Mouse (Mus musculus) hindbrain, embryonic 15.5 days (tissue): ENCODE data around the gene Ndufa10. TPM values are rescaled to one million over a fixed set of nuclear protein-coding genes. Genes with fewer than 3 reads are reported as not detected.
"Not testable (repeated sequence)": the region's sequence is repeated elsewhere in the genome, so short reads cannot be mapped to it uniquely, and the experiment has no call there.

Experiments
- ATAC-seq: fragments of 200-750 bp; cut with Nextera tagmentation; 2 replicates; pipeline ENCODE4 v1.8.0; 2017; ENCODE audit warnings: low read depth, moderate number of reproducible peaks, moderate TSS enrichment; ENCODE audit not compliant: low FRiP score
- H3K27ac ChIP-seq: fragments of 300-500 bp; sonication (generic); replicated peaks from 2 replicates; pipeline ENCODE4 v1.5.1; 2015; ENCODE audit warnings: mild to moderate bottlenecking, inconsistent platforms
- H3K27me3 ChIP-seq: fragments of 300-500 bp; sonication (generic); 2 replicates; pipeline ENCODE4 v1.6.1; 2015; ENCODE audit warnings: control low read depth, inconsistent platforms
- H3K36me3 ChIP-seq: fragments of 300-500 bp; sonication (generic); 2 replicates; pipeline ENCODE4 v1.6.1; 2015; ENCODE audit warnings: control low read depth, inconsistent platforms
- H3K4me1 ChIP-seq: fragments of 300-500 bp; sonication (generic); replicated peaks from 2 replicates; pipeline ENCODE4 v1.6.1; 2015; ENCODE audit warnings: control low read depth, inconsistent platforms
- H3K4me2 ChIP-seq: fragments of 300-500 bp; sonication (generic); 2 replicates; pipeline ENCODE4 v1.6.1; 2015; ENCODE audit warnings: moderate library complexity, mild to moderate bottlenecking, inconsistent platforms
- H3K4me3 ChIP-seq: fragments of 300-500 bp; sonication (generic); 2 replicates; pipeline ENCODE4 v1.5.1; 2015; ENCODE audit warnings: mild to moderate bottlenecking, inconsistent platforms
- H3K9ac ChIP-seq: fragments of 300-500 bp; sonication (generic); 2 replicates; pipeline ENCODE4 v1.6.1; 2015; ENCODE audit warnings: inconsistent platforms
- H3K9me3 ChIP-seq: fragments of 300-500 bp; sonication (generic); 2 replicates; pipeline ENCODE4 v1.6.1; 2016; ENCODE audit warnings: control low read depth, inconsistent platforms
- WGBS: fragments of 180-500 bp; shearing (Covaris S2); methylation state at CpG from one replicate; pipeline ENCODE4 v1.1.7; 2015; 5-methylcytosine and 5-hydroxymethylcytosine counted together
- polyA plus RNA-seq: library from polyadenylated mRNA; unstranded; fragments of >200 nt; fragmentation: Nextera tagmentation; extraction: Ambion mirVana; gene quantifications from 2 replicates; pipeline ENCODE4 v1.2.1, GENCODE M21; 2015

Ndufa10 gene
- 314 and 315 TPM in 2 replicates for polyA plus RNA-seq

- H3K9ac ChIP-seq, result peak within 1 kb of the TSS; percentile 98
- under 1% methylated on average over 67 of the region's 67 CpGs for WGBS
- no peaks in the 10 kb centered on the region for H3K9me3 ChIP-seq
- H3K36me3 ChIP-seq, result peaks cover 24% of the 10 kb centered on the region
- peaks cover 3% of the 10 kb centered on the region; the same call in 1 of the 2 replicates for H3K27me3 ChIP-seq
- H3K4me1 ChIP-seq, result peaks cover 22% of the 10 kb centered on the region
- peak within 1 kb of the TSS; percentile 79 for H3K27ac ChIP-seq
- H3K4me2 ChIP-seq, result peak within 1 kb of the TSS; percentile 100
- peak; percentile 92 for ATAC-seq
- H3K4me3 ChIP-seq, result peak within 1 kb of the TSS; percentile 78
Measured at GRCm38 (mm10) chr1:92473165-92474041, at the start of gene Ndufa10. TSS of gene Ndufa10 (minus strand) at chr1:92473860.

- WGBS, result 18% methylated on average over 10 of the region's 10 CpGs
- no peak overlapping the region for H3K4me3 ChIP-seq
- no peak overlapping the region for H3K27ac ChIP-seq
- H3K9me3 ChIP-seq, result no peaks in the 10 kb centered on the region
- H3K36me3 ChIP-seq, result no peaks in the 10 kb centered on the region
- H3K9ac ChIP-seq, result no peak overlapping the region
- ATAC-seq, result peak; percentile 59; the same call in 1 of the 2 replicates
- H3K4me2 ChIP-seq, result peak overlapping the region; percentile 38
- H3K27me3 ChIP-seq, result no peaks in the 10 kb centered on the region
- H3K4me1 ChIP-seq, result peaks cover 5% of the 10 kb centered on the region; the same call in 1 of the 2 replicates
Measured at GRCm38 (mm10) chr1:92521376-92521775, 47.7 kb upstream of the Ndufa10 start.

- no peak overlapping the region for H3K27ac ChIP-seq
- no peak for ATAC-seq
- peaks cover 5% of the 10 kb centered on the region; the same call in 1 of the 2 replicates for H3K4me1 ChIP-seq
- H3K9me3 ChIP-seq, result no peaks in the 10 kb centered on the region
- H3K27me3 ChIP-seq, result no peaks in the 10 kb centered on the region
- WGBS, result 85% methylated on average over 6 of the region's 6 CpGs
- H3K4me3 ChIP-seq, result no peak overlapping the region
- no peak overlapping the region for H3K4me2 ChIP-seq
- H3K36me3 ChIP-seq, result no peaks in the 10 kb centered on the region
- H3K9ac ChIP-seq, result no peak overlapping the region
Measured at GRCm38 (mm10) chr1:92519046-92519445, 45.4 kb upstream of the Ndufa10 start.

GRCm38 (mm10) chr1:92518561-92518960, 44.9 kb upstream of the Ndufa10 start, which contains the start of gene Olfr1414:
TSS of gene Olfr1414 (minus strand) at chr1:92518661.
- Histone ChIP-seq H3K9me3 (no peaks in the 10 kb centered on the region), H3K27ac (no peak within 1 kb of the TSS), H3K27me3 (no peaks in the 10 kb centered on the region), H3K4me2 (no peak within 1 kb of the TSS), H3K4me3 (no peak within 1 kb of the TSS), H3K9ac (no peak within 1 kb of the TSS), H3K4me1 (peaks cover 5% of the 10 kb centered on the region; the same call in 1 of the 2 replicates), H3K36me3 (no peaks in the 10 kb centered on the region)
- no peak for ATAC-seq
- 91% methylated on average over 3 of the region's 3 CpGs for WGBS

GRCm38 (mm10) chr1:92515390-92515789, 41.7 kb upstream of the Ndufa10 start:
- Histone ChIP-seq H3K36me3 (no peaks in the 10 kb centered on the region), H3K27me3 (no peaks in the 10 kb centered on the region), H3K4me3 (no peak overlapping the region), H3K27ac (no peak overlapping the region), H3K4me2 (no peak overlapping the region), H3K4me1 (no peaks in the 10 kb centered on the region), H3K9me3 (no peaks in the 10 kb centered on the region), H3K9ac (no peak overlapping the region)
- 91% methylated on average over 11 of the region's 11 CpGs for WGBS
- ATAC-seq, result no peak

GRCm38 (mm10) chr1:92511646-92512045, 38.0 kb upstream of the Ndufa10 start:
- H3K4me2 ChIP-seq, H3K36me3 ChIP-seq, H3K4me3 ChIP-seq, H3K27ac ChIP-seq, ATAC-seq, H3K27me3 ChIP-seq, H3K9me3 ChIP-seq, H3K4me1 ChIP-seq, H3K9ac ChIP-seq: not testable (repeated sequence)
- WGBS, result 80% methylated on average over 5 of the region's 5 CpGs

- Histone ChIP-seq H3K27me3 (no peaks in the 10 kb centered on the region), H3K36me3 (no peaks in the 10 kb centered on the region), H3K9ac (no peak within 1 kb of the TSS), H3K27ac (no peak within 1 kb of the TSS), H3K4me1 (no peaks in the 10 kb centered on the region), H3K4me3 (no peak within 1 kb of the TSS), H3K4me2 (no peak within 1 kb of the TSS), H3K9me3 (no peaks in the 10 kb centered on the region)
- ATAC-seq, result no peak
- 83% methylated on average over 2 of the region's 2 CpGs for WGBS
Measured at GRCm38 (mm10) chr1:92496001-92496400, 22.3 kb upstream of the Ndufa10 start, which contains the start of gene Olfr1415. TSS of gene Olfr1415 (minus strand) at chr1:92496101.

GRCm38 (mm10) chr1:92485013-92485412, 11.4 kb upstream of the Ndufa10 start, which contains the start of gene Olfr1416:
TSS of gene Olfr1416 (minus strand) at chr1:92485113.
- Histone ChIP-seq H3K9ac (no peak within 1 kb of the TSS), H3K27me3 (no peaks in the 10 kb centered on the region), H3K4me3 (no peak within 1 kb of the TSS), H3K36me3 (no peaks in the 10 kb centered on the region), H3K4me1 (no peaks in the 10 kb centered on the region), H3K4me2 (no peak within 1 kb of the TSS), H3K27ac (no peak within 1 kb of the TSS), H3K9me3 (no peaks in the 10 kb centered on the region)
- ATAC-seq, result no peak

- Histone ChIP-seq H3K9ac (peak overlapping the region; percentile 58), H3K9me3 (no peaks in the 10 kb centered on the region), H3K36me3 (peaks cover 17% of the 10 kb centered on the region), H3K27ac (peak overlapping the region; percentile 61), H3K4me2 (peak overlapping the region; percentile 100), H3K4me3 (peak overlapping the region; percentile 78), H3K27me3 (peaks cover 3% of the 10 kb centered on the region; the same call in 1 of the 2 replicates), H3K4me1 (peaks cover 22% of the 10 kb centered on the region)
- 7% methylated on average over 10 of the region's 10 CpGs for WGBS
- peak; percentile 42 for ATAC-seq
Measured at GRCm38 (mm10) chr1:92474066-92474578, 462 bp upstream of the Ndufa10 start.

- 91% methylated on average over 4 of the region's 4 CpGs for WGBS
- no peaks in the 10 kb centered on the region for H3K9me3 ChIP-seq
Measured at GRCm38 (mm10) chr1:92468891-92469290, 4.8 kb downstream of the Ndufa10 start.

GRCm38 (mm10) chr1:92458416-92458815, 15.2 kb downstream of the Ndufa10 start:
- H3K4me1 ChIP-seq, result no peaks in the 10 kb centered on the region
- no peak overlapping the region for H3K4me2 ChIP-seq
- no peak for ATAC-seq
- H3K36me3 ChIP-seq, result peaks cover 80% of the 10 kb centered on the region
- H3K4me3 ChIP-seq, result no peak overlapping the region
- no peak overlapping the region for H3K27ac ChIP-seq
- H3K27me3 ChIP-seq, result no peaks in the 10 kb centered on the region
- no peaks in the 10 kb centered on the region for H3K9me3 ChIP-seq
- 87% methylated on average over 6 of the region's 6 CpGs for WGBS
- H3K9ac ChIP-seq, result no peak overlapping the region

More at GRCm38 (mm10) chr1:92468891-92469290, 4.8 kb downstream of the Ndufa10 start:
- H3K4me1 ChIP-seq, result peaks cover 17% of the 10 kb centered on the region
- no peak overlapping the region for H3K4me2 ChIP-seq
- no peak overlapping the region for H3K27ac ChIP-seq
- no peak for ATAC-seq
- no peaks in the 10 kb centered on the region for H3K27me3 ChIP-seq
- no peak overlapping the region for H3K4me3 ChIP-seq
- H3K36me3 ChIP-seq, result peaks cover 65% of the 10 kb centered on the region
- no peak overlapping the region for H3K9ac ChIP-seq

- Histone ChIP-seq H3K4me1 (no peaks in the 10 kb centered on the region), H3K36me3 (peaks cover 82% of the 10 kb centered on the region), H3K4me2 (no peak overlapping the region), H3K9ac (no peak overlapping the region), H3K27me3 (no peaks in the 10 kb centered on the region), H3K9me3 (no peaks in the 10 kb centered on the region), H3K4me3 (no peak overlapping the region), H3K27ac (no peak overlapping the region)
- ATAC-seq, result no peak
Measured at GRCm38 (mm10) chr1:92457758-92458157, 15.9 kb downstream of the Ndufa10 start.
